Mouse (Mus musculus): ENCODE results near the gene Stoml2. TPM values are rescaled to one million over a fixed set of nuclear protein-coding genes. Genes with fewer than 3 reads are reported as not detected.

The Stoml2 gene
- total and polyA plus RNA-seq, 2 experiments from 2014 or later = 77.9 to 171 TPM

GRCm38 (mm10) chr4:43037860-43038566 is 6.5 kb upstream of the Stoml2 start:
- no peak for TF ChIP-seq CTCF (IDR thresholded peaks at IDR 0.05; ENCODE audit: low read depth)
- no peak for TF ChIP-seq EP300 (IDR thresholded peaks at IDR 0.05; ENCODE audit: low read depth)
- no peak for DNase-seq (ENCODE audit: low spot score)
- peaks cover 34% of the 10 kb centered on the region for H3K36me3 ChIP-seq (replicated peaks; ENCODE audit: control insufficient read depth, insufficient read depth, low read length)
- no peak for ATAC-seq (ENCODE audit: insufficient read depth, low read depth)
- no peaks in the 10 kb centered on the region for H3K9me3 ChIP-seq (replicated peaks; ENCODE audit: control insufficient read depth, low read length)
- no peaks in the 10 kb centered on the region for H3K27me3 ChIP-seq (ENCODE audit: control insufficient read depth, insufficient read depth, low read length)
- H3K9ac ChIP-seq (replicated peaks; ENCODE audit: low read depth, low read length) = no peak overlapping the region
- H3K4me1 ChIP-seq (ENCODE audit: control insufficient read depth, insufficient read depth) = peaks cover 22% of the 10 kb centered on the region
- H3K4me3 ChIP-seq (ENCODE audit: low read depth, low read length) = no peak overlapping the region
- WGBS = 26% methylated on average over 4 of the region's 4 CpGs
- H3K27ac ChIP-seq (ENCODE audit: low read depth) = no peak overlapping the region
- H3K4me2 ChIP-seq (ENCODE audit: low read depth, low read length) = peak overlapping the region; percentile 99; the same call in 1 of the 2 replicates

GRCm38 (mm10) chr4:43036356-43036755 is 4.8 kb upstream of the Stoml2 start:
- DNase-seq (ENCODE audit: low spot score) = no peak
- Histone ChIP-seq H3K4me1 (ENCODE audit: control insufficient read depth, insufficient read depth) (peaks cover 26% of the 10 kb centered on the region), H3K9ac (replicated peaks; ENCODE audit: low read depth, low read length) (no peak overlapping the region), H3K27me3 (ENCODE audit: control insufficient read depth, insufficient read depth, low read length) (no peaks in the 10 kb centered on the region), H3K27ac (ENCODE audit: low read depth) (no peak overlapping the region), H3K9me3 (replicated peaks; ENCODE audit: control insufficient read depth, low read length) (no peaks in the 10 kb centered on the region), H3K4me2 (ENCODE audit: low read depth, low read length) (no peak overlapping the region), H3K4me3 (ENCODE audit: low read depth, low read length) (no peak overlapping the region), H3K36me3 (replicated peaks; ENCODE audit: control insufficient read depth, insufficient read depth, low read length) (peaks cover 34% of the 10 kb centered on the region)
- ATAC-seq (ENCODE audit: insufficient read depth, low read depth) = no peak
- TF ChIP-seq EP300 (IDR thresholded peaks at IDR 0.05; ENCODE audit: low read depth) (no peak), CTCF (IDR thresholded peaks at IDR 0.05; ENCODE audit: low read depth) (no peak)
- WGBS = 88% methylated on average over 10 of the region's 10 CpGs

GRCm38 (mm10) chr4:43035851-43036250 is 4.3 kb upstream of the Stoml2 start:
- Histone ChIP-seq H3K36me3 (replicated peaks; ENCODE audit: control insufficient read depth, insufficient read depth, low read length) (peaks cover 34% of the 10 kb centered on the region), H3K4me2 (ENCODE audit: low read depth, low read length) (no peak overlapping the region), H3K27ac (ENCODE audit: low read depth) (no peak overlapping the region), H3K27me3 (ENCODE audit: control insufficient read depth, insufficient read depth, low read length) (no peaks in the 10 kb centered on the region), H3K4me1 (ENCODE audit: control insufficient read depth, insufficient read depth) (peaks cover 26% of the 10 kb centered on the region), H3K9ac (replicated peaks; ENCODE audit: low read depth, low read length) (no peak overlapping the region), H3K4me3 (ENCODE audit: low read depth, low read length) (no peak overlapping the region), H3K9me3 (replicated peaks; ENCODE audit: control insufficient read depth, low read length) (no peaks in the 10 kb centered on the region)
- 84% methylated on average over 6 of the region's 6 CpGs for WGBS
- ATAC-seq (ENCODE audit: insufficient read depth, low read depth) (no peak), DNase-seq (ENCODE audit: low spot score) (no peak)
- TF ChIP-seq EP300 (IDR thresholded peaks at IDR 0.05; ENCODE audit: low read depth) = no peak
- no peak for TF ChIP-seq CTCF (IDR thresholded peaks at IDR 0.05; ENCODE audit: low read depth)

- DNase-seq (ENCODE audit: low spot score) (no peak), ATAC-seq (ENCODE audit: insufficient read depth, low read depth) (no peak)
- H3K4me2 ChIP-seq (ENCODE audit: low read depth, low read length) = no peak overlapping the region
- no peak for TF ChIP-seq EP300 (IDR thresholded peaks at IDR 0.05; ENCODE audit: low read depth)
- no peak for TF ChIP-seq CTCF (IDR thresholded peaks at IDR 0.05; ENCODE audit: low read depth)
- no peaks in the 10 kb centered on the region for H3K27me3 ChIP-seq (ENCODE audit: control insufficient read depth, insufficient read depth, low read length)
- H3K9ac ChIP-seq (replicated peaks; ENCODE audit: low read depth, low read length) = no peak overlapping the region; the same call in 1 of the 2 replicates
- no peaks in the 10 kb centered on the region for H3K9me3 ChIP-seq (replicated peaks; ENCODE audit: control insufficient read depth, low read length)
- H3K27ac ChIP-seq (ENCODE audit: low read depth) = no peak overlapping the region
- H3K4me1 ChIP-seq (ENCODE audit: control insufficient read depth, insufficient read depth) = peaks cover 15% of the 10 kb centered on the region
- WGBS = 82% methylated on average over 14 of the region's 14 CpGs
- H3K36me3 ChIP-seq (replicated peaks; ENCODE audit: control insufficient read depth, insufficient read depth, low read length) = peaks cover 45% of the 10 kb centered on the region
- H3K4me3 ChIP-seq (ENCODE audit: low read depth, low read length) = no peak overlapping the region
Measured at GRCm38 (mm10) chr4:43033481-43033880, 2.0 kb upstream of the Stoml2 start.

GRCm38 (mm10) chr4:43032501-43032900 is 991 bp upstream of the Stoml2 start:
- no peak overlapping the region for H3K4me3 ChIP-seq (ENCODE audit: low read depth, low read length)
- TF ChIP-seq EP300 (IDR thresholded peaks at IDR 0.05; ENCODE audit: low read depth) = no peak
- TF ChIP-seq CTCF (IDR thresholded peaks at IDR 0.05; ENCODE audit: low read depth) = no peak
- H3K4me1 ChIP-seq (ENCODE audit: control insufficient read depth, insufficient read depth) = peaks cover 6% of the 10 kb centered on the region; the same call in 1 of the 2 replicates
- no peak overlapping the region for H3K27ac ChIP-seq (ENCODE audit: low read depth)
- H3K9ac ChIP-seq (replicated peaks; ENCODE audit: low read depth, low read length) = no peak overlapping the region
- ATAC-seq (ENCODE audit: insufficient read depth, low read depth) (no peak), DNase-seq (ENCODE audit: low spot score) (no peak)
- H3K9me3 ChIP-seq (replicated peaks; ENCODE audit: control insufficient read depth, low read length) = no peaks in the 10 kb centered on the region
- peaks cover 54% of the 10 kb centered on the region for H3K36me3 ChIP-seq (replicated peaks; ENCODE audit: control insufficient read depth, insufficient read depth, low read length)
- WGBS = 100% methylated on average over 1 of the region's 1 CpGs
- no peak overlapping the region for H3K4me2 ChIP-seq (ENCODE audit: low read depth, low read length)
- H3K27me3 ChIP-seq (ENCODE audit: control insufficient read depth, insufficient read depth, low read length) = no peaks in the 10 kb centered on the region
